Comparison of ENCODE assay signal across 16 mouse cellular contexts in genomic region chr4:119036582-119036981, GRCm38 (mm10).
DNase-seq lines count a peak whose midpoint lies in the region; ATAC-seq lines count a peak whose summit lies in the region.
"Had no signal": no experiment of that assay in that cellular context is flagged by ENCODE, and none has a peak within 500 bp of the region (broad histone marks: within the 10 kb centered on the region; RNA-seq: fewer than 3 reads in every experiment).

No protein-coding gene starts in this region.

- peak overlapping the region; percentile 98 for H3K27ac ChIP-seq in liver, embryonic 13.5 days
- H3K27ac ChIP-seq in kidney, embryonic 14.5 days (ENCODE audit: low read depth, low read length) = no peak overlapping the region
- H3K27ac ChIP-seq: embryonic facial prominence, embryonic 15.5 days; gastrocnemius, adult 2 months; kidney, postnatal 0 days had no signal

- peak; percentile 94 for DNase-seq in c-Kit-positive CD71-positive TER-119-positive erythroid progenitor cells, embryonic 14.5 days (ENCODE audit: low spot score)
- peak; percentile 80 for DNase-seq in liver, embryonic 13.5 days
- no peak for DNase-seq in ovary, postnatal 10 days (ENCODE audit: low spot score)
- DNase-seq: cerebellum, adult 18-20 months; gastrocnemius, adult 2 months; heart, adult 11 months; heart, postnatal 4 days; midbrain, embryonic 14.5 days; thymus, adult 18-20 months had no signal

- H3K36me3 ChIP-seq in megakaryocyte, embryonic 14.5 days (replicated peaks; ENCODE audit: low read length) = no peaks in the 10 kb centered on the region
- H3K36me3 ChIP-seq in liver, embryonic 13.5 days = no peaks in the 10 kb centered on the region
- no peaks in the 10 kb centered on the region for H3K36me3 ChIP-seq in kidney, embryonic 14.5 days (ENCODE audit: control insufficient read depth, insufficient read depth, low read length)
- H3K36me3 ChIP-seq: embryonic facial prominence, embryonic 15.5 days had no signal

- H3K4me2 ChIP-seq in liver, embryonic 13.5 days = peak overlapping the region; percentile 64
- no peak overlapping the region for H3K4me2 ChIP-seq in kidney, embryonic 14.5 days (replicated peaks; ENCODE audit: low read depth, low read length)
- H3K4me2 ChIP-seq: embryonic facial prominence, embryonic 15.5 days had no signal

- H3K9ac ChIP-seq in liver, embryonic 13.5 days = peak overlapping the region; percentile 72
- no peak overlapping the region for H3K9ac ChIP-seq in kidney, embryonic 14.5 days (ENCODE audit: low read depth, low read length)
- H3K9ac ChIP-seq: embryonic facial prominence, embryonic 15.5 days had no signal

- no peak for ATAC-seq in megakaryocyte, adult 5-6 weeks (ENCODE audit: poor library complexity, severe bottlenecking)
- peak; percentile 96 for ATAC-seq in liver, embryonic 13.5 days (ENCODE audit: low read depth)
- no peak for ATAC-seq in activated CD4-positive, CD25-positive, alpha-beta regulatory T cell, adult 4 months
- ATAC-seq in kidney, embryonic 14.5 days (ENCODE audit: low FRiP score, low TSS enrichment) = no peak
- ATAC-seq: forebrain, embryonic 14.5 days had no signal

- peaks cover 79% of the 10 kb centered on the region for H3K4me1 ChIP-seq in megakaryocyte, embryonic 14.5 days
- H3K4me1 ChIP-seq in liver, embryonic 13.5 days (replicated peaks) = peaks cover 93% of the 10 kb centered on the region
- H3K4me1 ChIP-seq in kidney, embryonic 14.5 days (ENCODE audit: control insufficient read depth, insufficient read depth, low read length) = no peaks in the 10 kb centered on the region
- H3K4me1 ChIP-seq: embryonic facial prominence, embryonic 15.5 days had no signal

- 17% methylated on average over 5 of the region's 5 CpGs for WGBS in liver, embryonic 13.5 days (ENCODE audit: insufficient replicate concordance)
- 87% methylated on average over 5 of the region's 5 CpGs for WGBS in kidney, embryonic 14.5 days

- peaks cover 10% of the 10 kb centered on the region for H3K9me3 ChIP-seq in megakaryocyte, embryonic 14.5 days
- H3K9me3 ChIP-seq in liver, embryonic 13.5 days (replicated peaks) = no peaks in the 10 kb centered on the region
- no peaks in the 10 kb centered on the region for H3K9me3 ChIP-seq in kidney, embryonic 14.5 days (ENCODE audit: control insufficient read depth, low read length)
- H3K9me3 ChIP-seq: embryonic facial prominence, embryonic 15.5 days had no signal

- peaks cover 50% of the 10 kb centered on the region for H3K27me3 ChIP-seq in megakaryocyte, embryonic 14.5 days (replicated peaks)
- H3K27me3 ChIP-seq in liver, embryonic 13.5 days = peaks cover 17% of the 10 kb centered on the region
- no peaks in the 10 kb centered on the region for H3K27me3 ChIP-seq in kidney, embryonic 14.5 days (ENCODE audit: control insufficient read depth, insufficient read depth, low read length)
- H3K27me3 ChIP-seq: embryonic facial prominence, embryonic 15.5 days had no signal

- peak overlapping the region; percentile 81 for H3K4me3 ChIP-seq in megakaryocyte, embryonic 14.5 days (replicated peaks)
- H3K4me3 ChIP-seq in liver, embryonic 13.5 days (replicated peaks) = peak overlapping the region; percentile 18
- H3K4me3 ChIP-seq in kidney, embryonic 14.5 days (ENCODE audit: low read length) = no peak overlapping the region
- H3K4me3 ChIP-seq: embryonic facial prominence, embryonic 15.5 days; gastrocnemius, adult 2 months had no signal
